Mouse (Mus musculus): ENCODE data around the gene Nutf2. TPM values are rescaled to one million over a fixed set of nuclear protein-coding genes. Genes with fewer than 3 reads are reported as not detected.

Nutf2 gene
- total RNA-seq, 2 experiments from 2014 or later, result 33.5 to 40.8 TPM

GRCm38 (mm10) chr8:105900941-105901616, 40.7 kb downstream of the Nutf2 start:
- DNase-seq (ENCODE audit: low spot score in 2 of 2), result no peak
- peak overlapping the region; percentile 96 for H3K27ac ChIP-seq
- H3K4me3 ChIP-seq, result peak overlapping the region; percentile 90
- no peak for TF ChIP-seq CTCF (conservative IDR thresholded peaks at IDR 0.05)

DNA sequence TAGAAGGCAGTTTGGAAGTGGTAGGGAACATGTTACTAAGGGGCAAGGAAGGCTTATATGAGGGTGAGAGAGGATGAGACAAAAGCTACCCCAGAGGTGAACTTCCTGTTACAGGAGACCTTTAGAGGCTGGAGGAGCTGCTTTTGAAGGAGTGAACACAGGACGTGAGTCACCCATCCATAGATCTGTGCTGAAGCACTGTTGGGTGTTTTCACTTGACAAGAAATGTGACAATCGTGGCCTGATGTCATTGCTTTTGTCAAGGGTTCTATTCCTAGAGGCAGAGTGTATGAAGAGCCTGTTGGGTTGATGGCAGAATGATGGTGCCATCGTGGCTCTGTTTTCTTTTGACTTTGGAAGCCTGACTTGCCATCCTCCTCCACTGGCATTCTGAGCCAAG, 59.0 kb downstream of the Nutf2 start:
- DNase-seq (ENCODE audit: low spot score in 2 of 2), result no peak
- TF ChIP-seq CTCF (conservative IDR thresholded peaks at IDR 0.05), result no peak

GRCm38 (mm10) chr8:105925123-105925522, 64.7 kb downstream of the Nutf2 start:
- H3K4me3 ChIP-seq, result no peak overlapping the region
- peak in 1 of 2 experiments; percentile 13 for DNase-seq (ENCODE audit: low spot score in 2 of 2)
- peak overlapping the region; percentile 62 for H3K27ac ChIP-seq
- TF ChIP-seq CTCF (conservative IDR thresholded peaks at IDR 0.05), result no peak

More for the DNA sequence above, 59.0 kb downstream of the Nutf2 start:
- no peak overlapping the region for H3K27ac ChIP-seq
- no peak overlapping the region for H3K4me3 ChIP-seq

Other genes starting within 250 kb of the Nutf2 start
- 10 to 100 TPM; 70.4 to 82.6 TPM for gene Ctcf, start 224.0 kb upstream of the Nutf2 start, total RNA-seq (2021)
- not detected for gene Agrp, start 223.2 kb upstream of the Nutf2 start, total RNA-seq (2021)
- gene Carmil2, start 174.3 kb upstream of the Nutf2 start, total RNA-seq (2021), result 10 to 100 TPM; 71.1 to 76.9 TPM
- 10 to 100 TPM; 41.1 to 41.5 TPM for gene Acd, start 159.5 kb upstream of the Nutf2 start, total RNA-seq (2021)
- gene Pard6a, start 159.4 kb upstream of the Nutf2 start, total RNA-seq (2021), result 10 to 100 TPM; 32.7 to 35.4 TPM
- gene 4933405L10Rik, start 152.9 kb upstream of the Nutf2 start, total RNA-seq (2021), result under 1 TPM in 1 of 2 experiments, not detected in 1; 0.84 TPM
- gene Enkd1, start 152.4 kb upstream of the Nutf2 start, total RNA-seq (2021), result 10 to 100 TPM in 1 of 2 experiments, 1 to 10 TPM in 1; 8.1 to 10.8 TPM
- 10 to 100 TPM; 18.2 to 22.8 TPM for gene Gfod2, start 101.9 kb upstream of the Nutf2 start, total RNA-seq (2021)
- 10 to 100 TPM; 25.1 to 27.3 TPM for gene Ranbp10, start 33.2 kb upstream of the Nutf2 start, total RNA-seq (2021)
- gene Tsnaxip1, start 32.8 kb upstream of the Nutf2 start, total RNA-seq (2021), result under 1 TPM; 0.22 to 0.28 TPM
- gene Cenpt, start 7.3 kb upstream of the Nutf2 start, total RNA-seq (2021), result 10 to 100 TPM; 14.6 to 16.0 TPM
- gene Thap11, start 5.4 kb upstream of the Nutf2 start, total RNA-seq (2021), result 10 to 100 TPM; 37.2 to 38.9 TPM
- 10 to 100 TPM; 69.0 to 70.4 TPM for gene Edc4, start 20.3 kb downstream of the Nutf2 start, total RNA-seq (2021)
- 1 to 10 TPM; 2.4 TPM for gene Nrn1l, start 33.0 kb downstream of the Nutf2 start, total RNA-seq (2021)
- 1 to 10 TPM; 8.0 to 9.9 TPM for gene Pskh1, start 39.9 kb downstream of the Nutf2 start, total RNA-seq (2021)
- gene Ctrl, start 73.3 kb downstream of the Nutf2 start, total RNA-seq (2021), result 1 to 10 TPM; 1.4 to 1.5 TPM
- 10 to 100 TPM; 53.0 to 61.6 TPM for gene Psmb10, start 77.9 kb downstream of the Nutf2 start, total RNA-seq (2021)
- gene Lcat, start 82.8 kb downstream of the Nutf2 start, total RNA-seq (2021), result 10 to 100 TPM; 37.6 to 40.6 TPM
- gene Slc12a4, start 105.5 kb downstream of the Nutf2 start, total RNA-seq (2021), result 10 to 100 TPM; 19.4 to 26.6 TPM
- not detected for gene Dpep3, start 118.8 kb downstream of the Nutf2 start, total RNA-seq (2021)
- 10 to 100 TPM; 21.0 TPM for gene Dus2, start 130.8 kb downstream of the Nutf2 start, total RNA-seq (2021)
- not detected for gene Dpep2nb, start 145.4 kb downstream of the Nutf2 start, total RNA-seq (2021)
- gene Ddx28, start 151.3 kb downstream of the Nutf2 start, total RNA-seq (2021), result 10 to 100 TPM; 12.4 to 14.0 TPM
- 10 to 100 TPM; 12.4 to 12.7 TPM for gene Nfatc3, start 198.3 kb downstream of the Nutf2 start, total RNA-seq (2021)